Mouse (Mus musculus) limb, embryonic 14.5 days (tissue): Measurements from ENCODE around the gene Msi2. TPM values are rescaled to one million over a fixed set of nuclear protein-coding genes. Genes with fewer than 3 reads are reported as not detected.

Experiments
- ATAC-seq: fragments of 200-750 bp; cut with Nextera tagmentation; 2 replicates; pipeline ENCODE4 v1.8.0; 2017; ENCODE audit warnings: low read depth, moderate number of reproducible peaks, moderate TSS enrichment; ENCODE audit not compliant: low FRiP score
- DNase-seq: peaks from one replicate; pipeline ENCODE4 v3.0.0-alpha.2; 2015; ENCODE audit warnings: low spot score
- H3K27ac ChIP-seq: fragments of 300-500 bp; sonication (generic); replicated peaks from 2 replicates; pipeline ENCODE4 v1.5.1; 2014; ENCODE audit warnings: low read depth, mild to moderate bottlenecking, low read length, moderate library complexity, mixed read lengths
- H3K27me3 ChIP-seq: fragments of 300-500 bp; sonication (generic); 2 replicates; pipeline ENCODE4 v1.6.1; 2014; ENCODE audit warnings: low read length, mixed read lengths; ENCODE audit not compliant: control insufficient read depth, insufficient read depth
- H3K36me3 ChIP-seq: fragments of 300-500 bp; sonication (generic); 2 replicates; pipeline ENCODE4 v1.6.1; 2014; ENCODE audit warnings: mild to moderate bottlenecking, low read length, moderate library complexity, mixed read lengths; ENCODE audit not compliant: control insufficient read depth, insufficient read depth
- H3K4me1 ChIP-seq: fragments of 300-500 bp; sonication (generic); 2 replicates; pipeline ENCODE4 v1.6.1; 2014; ENCODE audit warnings: antibody characterized with exemption, low read length, mixed read lengths; ENCODE audit not compliant: control insufficient read depth, insufficient read depth
- H3K4me2 ChIP-seq: fragments of 300-500 bp; sonication (generic); replicated peaks from 2 replicates; pipeline ENCODE4 v1.6.1; 2014; ENCODE audit warnings: low read depth, mild to moderate bottlenecking, low read length, moderate library complexity; ENCODE audit not compliant: severe bottlenecking
- H3K4me3 ChIP-seq: fragments of 300-500 bp; sonication (generic); replicated peaks from 2 replicates; pipeline ENCODE4 v1.5.1; 2014; ENCODE audit warnings: low read length
- H3K9ac ChIP-seq: fragments of 300-500 bp; sonication (generic); 2 replicates; pipeline ENCODE4 v1.6.1; 2014; ENCODE audit warnings: mild to moderate bottlenecking, low read depth, low read length, moderate library complexity; ENCODE audit not compliant: severe bottlenecking
- H3K9me3 ChIP-seq: fragments of 300-500 bp; sonication (generic); 2 replicates; pipeline ENCODE4 v1.6.1; 2016; ENCODE audit warnings: low read length; ENCODE audit not compliant: control insufficient read depth
- POLR2A ChIP-seq: fragments of 200-500 bp; IDR thresholded peaks from 2 replicates; pipeline ENCODE4 v1.8.0; 2012; ENCODE audit warnings: inconsistent platforms, mild to moderate bottlenecking, moderate library complexity, borderline replicate concordance; ENCODE audit not compliant: insufficient read depth, insufficient read length; ENCODE audit errors: extremely low read depth
- WGBS: fragments of 180-500 bp; shearing (Covaris S2); extraction: QIAGEN DNeasy Blood & Tissue Kit; methylation state at CpG from one replicate; pipeline ENCODE4 v1.1.7; 2014; 5-methylcytosine and 5-hydroxymethylcytosine counted together
- polyA plus RNA-seq, 2 experiments: library from polyadenylated mRNA; depleted of rRNA in 1 of 2; stranded (reverse) in 1 of 2; unstranded in 1 of 2; fragments of >200 nt; fragmentation: Nextera tagmentation in 1 of 2; extraction: Ambion mirVana in 1 of 2; gene quantifications; 2 replicates each; pipeline versions ENCODE4 v1.2.1 to v1.2.3; 2012 to 2014

Msi2 gene
- polyA plus RNA-seq, 2 experiments = 13.9 to 36.5 TPM

GRCm38 (mm10) chr11:88400926-88401325, 317.4 kb downstream of the Msi2 start:
- Histone ChIP-seq H3K9me3 (no peaks in the 10 kb centered on the region), H3K36me3 (no peaks in the 10 kb centered on the region; the same call in 1 of the 2 replicates), H3K4me1 (peaks cover 19% of the 10 kb centered on the region), H3K27me3 (no peaks in the 10 kb centered on the region), H3K27ac (no peak overlapping the region), H3K9ac (no peak overlapping the region), H3K4me3 (no peak overlapping the region), H3K4me2 (no peak overlapping the region)
- 86% methylated on average over 10 of the region's 10 CpGs for WGBS
- DNase-seq (no peak), ATAC-seq (no peak)
- no peak for TF ChIP-seq POLR2A

GRCm38 (mm10) chr11:88400235-88400634, 318.1 kb downstream of the Msi2 start:
- Histone ChIP-seq H3K9ac (no peak overlapping the region), H3K36me3 (no peaks in the 10 kb centered on the region; the same call in 1 of the 2 replicates), H3K27me3 (no peaks in the 10 kb centered on the region), H3K4me1 (peaks cover 19% of the 10 kb centered on the region), H3K4me3 (no peak overlapping the region), H3K4me2 (no peak overlapping the region), H3K27ac (no peak overlapping the region), H3K9me3 (no peaks in the 10 kb centered on the region)
- 82% methylated on average over 6 of the region's 6 CpGs for WGBS
- DNase-seq (no peak), ATAC-seq (no peak)
- no peak for TF ChIP-seq POLR2A

- ATAC-seq = no peak
- no peaks in the 10 kb centered on the region for H3K9me3 ChIP-seq
- no peak for DNase-seq
- no peaks in the 10 kb centered on the region; the same call in 1 of the 2 replicates for H3K36me3 ChIP-seq
- no peak overlapping the region for H3K4me2 ChIP-seq
- TF ChIP-seq POLR2A = no peak
- H3K9ac ChIP-seq = no peak overlapping the region
- H3K27me3 ChIP-seq = no peaks in the 10 kb centered on the region
- H3K4me1 ChIP-seq = peaks cover 14% of the 10 kb centered on the region
- 69% methylated on average over 5 of the region's 5 CpGs for WGBS
- no peak overlapping the region for H3K27ac ChIP-seq
- H3K4me3 ChIP-seq = no peak overlapping the region
Observed at GRCm38 (mm10) chr11:88399431-88399830, 318.9 kb downstream of the Msi2 start.

- H3K4me2 ChIP-seq = no peak overlapping the region
- H3K4me1 ChIP-seq = peaks cover 10% of the 10 kb centered on the region
- no peaks in the 10 kb centered on the region for H3K27me3 ChIP-seq
- ATAC-seq (no peak), DNase-seq (no peak)
- H3K36me3 ChIP-seq = no peaks in the 10 kb centered on the region; the same call in 1 of the 2 replicates
- no peak for TF ChIP-seq POLR2A
- no peak overlapping the region for H3K4me3 ChIP-seq
- no peaks in the 10 kb centered on the region for H3K9me3 ChIP-seq
- WGBS = 81% methylated on average over 5 of the region's 5 CpGs
- H3K27ac ChIP-seq = no peak overlapping the region
- H3K9ac ChIP-seq = no peak overlapping the region
Observed at GRCm38 (mm10) chr11:88399028-88399427, 319.3 kb downstream of the Msi2 start.

GRCm38 (mm10) chr11:88395076-88395990, 323.0 kb downstream of the Msi2 start:
- no peak overlapping the region for H3K9ac ChIP-seq
- peaks cover 7% of the 10 kb centered on the region for H3K4me1 ChIP-seq
- no peaks in the 10 kb centered on the region; the same call in 1 of the 2 replicates for H3K36me3 ChIP-seq
- no peaks in the 10 kb centered on the region for H3K9me3 ChIP-seq
- H3K4me2 ChIP-seq = no peak overlapping the region
- DNase-seq = no peak
- no peak overlapping the region for H3K4me3 ChIP-seq
- no peak for ATAC-seq
- H3K27me3 ChIP-seq = no peaks in the 10 kb centered on the region
- 50% methylated on average over 8 of the region's 8 CpGs for WGBS
- no peak overlapping the region for H3K27ac ChIP-seq
- TF ChIP-seq POLR2A = no peak
